8 mouse cellular contexts compared by ENCODE assay signal in genomic region chr3:127837154-127837865, GRCm38 (mm10). TPM values are rescaled to one million over a fixed set of nuclear protein-coding genes. Genes with fewer than 3 reads are reported as not detected.
DNase-seq lines count a peak whose midpoint lies in the region; ATAC-seq and TF ChIP-seq lines count a peak whose summit lies in the region.

Gene Ap1ar, minus strand, starts transcription at chr3:127837523.

- H3K4me2 ChIP-seq in forebrain, embryonic 15.5 days (replicated peaks), result peak within 1 kb of the TSS; percentile 54

- peak within 1 kb of the TSS; percentile 92 for H3K4me3 ChIP-seq in forebrain, embryonic 15.5 days
- peak within 1 kb of the TSS; percentile 75 for H3K4me3 ChIP-seq in lung, adult 2 months (replicated peaks; ENCODE audit: extremely low read depth, low read depth, low read length)

- intact Hi-C loops in heart, postnatal 25 days (cut with DNase I), result loop anchor here (2.0 to 5.0 kb wide), 4 partner anchors 45 to 203 kb away; no protein-coding TSS in a partner anchor

- H3K27me3 ChIP-seq in forebrain, embryonic 15.5 days, result no peaks in the 10 kb centered on the region

- TF ChIP-seq CTCF in lung, adult 2 months (IDR thresholded peaks at IDR 0.05; ENCODE audit: insufficient read depth, low read length), result 0 out of 2 replicates have a peak, but pooled peaks have one; percentile 33

- no peaks in the 10 kb centered on the region for H3K9me3 ChIP-seq in forebrain, embryonic 15.5 days

- H3K36me3 ChIP-seq in forebrain, embryonic 15.5 days, result 0 out of 2 replicates have a peak, but pooled peaks cover under 1% of the 10 kb centered on the region

- WGBS in forebrain, embryonic 15.5 days, result under 1% methylated on average over 84 of the region's 89 CpGs
- under 1% methylated on average over 89 of the region's 89 CpGs for WGBS in lung, adult 2 months

- peaks cover 26% of the 10 kb centered on the region for H3K4me1 ChIP-seq in forebrain, embryonic 15.5 days
- H3K4me1 ChIP-seq in lung, adult 2 months (ENCODE audit: control insufficient read depth, insufficient read depth, low read length), result no peaks in the 10 kb centered on the region

- DNase-seq in ES-CJ7 (ENCODE audit: low read depth, low spot score), result peak; percentile 94
- peak; percentile 94 for DNase-seq in cerebellum, adult 11 months
- DNase-seq in heart, postnatal 25 days (ENCODE audit: low spot score), result peak; percentile 91
- peak; percentile 94 to 98 for DNase-seq in layer of hippocampus, adult 18-20 months (ENCODE audit: low spot score in 2 of 2)
- peak; percentile 93 for DNase-seq in lung, adult 2 months
- peak; percentile 92 to 93 for DNase-seq in thymus, adult 18-20 months

- peak; percentile 97 for ATAC-seq in forebrain, embryonic 15.5 days (replicated peaks)
- ATAC-seq in neutrophil, adult 5-6 weeks (ENCODE audit: extremely low read depth, insufficient number of reproducible peaks, low FRiP score, poor library complexity, severe bottlenecking), result peak; percentile 98

- H3K27ac ChIP-seq in forebrain, embryonic 15.5 days (replicated peaks), result peak within 1 kb of the TSS; percentile 96

- peak within 1 kb of the TSS; percentile 91 for H3K9ac ChIP-seq in forebrain, embryonic 15.5 days (replicated peaks)

- TF ChIP-seq POLR2A in lung, adult 2 months (IDR thresholded peaks at IDR 0.05; ENCODE audit: borderline replicate concordance, extremely low read depth, low read depth, low read length), result peak; percentile 60; the same call in 1 of the 2 replicates

RNA-seq across cellular contexts. Expression of gene Ap1ar, which starts in this region (rescaled TPM):
- 87.1 and 89.2 TPM in 2 replicates for polyA plus RNA-seq in forebrain, embryonic 15.5 days (2015; fragmentation: Nextera tagmentation; extraction: Ambion mirVana)
- total RNA-seq in heart, postnatal 25 days (2021), result 10 to 100 TPM; 15.5 to 16.7 TPM
- total RNA-seq in layer of hippocampus, adult 18-20 months (2021), result 10 to 100 TPM; 81.4 to 83.4 TPM
- polyA plus RNA-seq in lung, adult 2 months (2012; rRNA removed), result 19.2 and 20.6 TPM in 2 replicates
- 43.0 and 58.7 TPM in 2 replicates for total RNA-seq in neutrophil, adult 5-6 weeks (2017)

Comparison
In these comparisons a context has a peak if more than half of its experiments do, and no peak if none do; other contexts are left out.
1. Peak in every context shown above with its lines: DNase-seq, ATAC-seq, H3K4me3 ChIP-seq and H3K27ac ChIP-seq.